Mouse (Mus musculus): ENCODE results near the gene Adgrf1. TPM values are rescaled to one million over a fixed set of nuclear protein-coding genes. Genes with fewer than 3 reads are reported as not detected.

The Adgrf1 gene
- under 1 TPM in 1 of 2 experiments, not detected in 1; 0.11 TPM for polyA plus RNA-seq (2012; fragmentation: generic; extraction: Trizol)

DNA sequence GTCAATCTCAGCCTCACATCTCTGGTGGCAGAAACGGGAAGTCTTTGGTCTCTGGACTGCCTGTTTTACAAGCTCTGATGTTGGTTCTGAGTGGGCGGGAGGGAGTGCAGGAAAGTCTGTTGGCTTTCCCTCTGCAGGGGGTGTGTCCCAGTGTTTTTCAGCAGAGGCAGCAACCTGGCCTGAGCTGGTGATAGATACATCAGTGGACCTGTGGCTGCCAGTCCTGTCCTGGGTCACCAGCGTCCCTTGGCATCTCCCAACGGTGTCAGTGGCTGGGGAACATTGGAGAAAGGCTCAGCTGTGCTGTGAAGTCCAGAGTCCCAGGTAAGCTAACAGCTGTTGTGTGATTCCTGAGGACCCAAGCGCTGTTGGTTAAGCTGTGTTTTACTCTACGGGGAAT, at the start of gene Adgrf1:
Adgrf1 (plus strand) TSS at position 169 of the 400 bp plus-strand sequence.

DNA sequence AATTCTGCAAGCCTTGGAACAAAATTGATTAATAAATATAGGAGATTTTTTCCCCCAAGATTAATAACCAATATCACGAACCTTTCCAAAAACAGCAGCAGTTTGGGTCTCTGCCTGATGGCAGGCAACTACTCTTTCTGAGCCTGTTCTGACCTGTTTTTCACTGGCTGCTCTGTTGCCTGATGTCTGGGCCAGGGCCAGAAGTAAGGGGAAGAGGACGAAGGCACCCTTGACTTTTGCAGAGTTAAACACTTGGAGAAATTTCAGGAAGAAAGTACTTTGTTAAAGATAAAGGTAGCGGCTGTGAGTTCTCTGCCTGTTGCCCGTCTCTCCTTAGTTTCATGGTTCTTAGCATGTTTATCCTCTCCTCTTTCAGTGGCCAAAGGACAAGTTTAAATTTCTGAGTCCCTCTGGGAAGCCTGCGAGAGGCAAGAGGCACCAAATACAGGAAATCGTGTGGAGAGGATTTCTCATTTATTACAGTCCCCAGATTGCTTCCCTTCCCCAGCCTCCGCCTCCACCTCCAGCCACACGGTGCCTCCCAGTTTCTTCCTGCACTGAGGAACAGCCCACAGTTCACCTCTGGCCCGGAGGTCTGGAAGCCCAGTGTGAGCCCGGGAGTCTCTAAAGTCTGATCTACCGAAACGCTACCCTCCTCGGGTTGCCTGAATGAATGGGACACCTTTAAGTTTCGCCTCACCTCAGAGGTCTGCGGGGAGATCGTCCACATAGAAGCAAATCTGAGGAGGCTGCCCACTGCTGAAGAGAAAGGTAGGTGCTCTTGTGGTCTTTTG, 89.9 kb downstream of the Adgrf1 start, which contains the start of gene Adgrf5:
Adgrf5 (plus strand) TSS at position 626 of the 794 bp plus-strand sequence.

Other genes starting within 250 kb of the Adgrf1 start
- under 1 TPM; 0.01 to 0.05 TPM for gene Adgrf5, start 90.1 kb downstream of the Adgrf1 start, polyA plus RNA-seq (2012; fragmentation: generic; extraction: Trizol)
- gene Mep1a, start 232.5 kb downstream of the Adgrf1 start, polyA plus RNA-seq (2012; fragmentation: generic; extraction: Trizol), result under 1 TPM; 0.08 to 0.45 TPM